ENCODE assay signal across 9 mouse cellular contexts in genomic region chr6:87597116-87597833, GRCm38 (mm10). TPM values are rescaled to one million over a fixed set of nuclear protein-coding genes. Genes with fewer than 3 reads are reported as not detected.
DNase-seq lines count a peak whose midpoint lies in the region; ATAC-seq and TF ChIP-seq lines count a peak whose summit lies in the region.
"Had no signal": no experiment of that assay in that cellular context is flagged by ENCODE, and none has a peak within 500 bp of the region (broad histone marks: within the 10 kb centered on the region; RNA-seq: fewer than 3 reads in every experiment).

No protein-coding gene starts in this region.

- no peaks in the 10 kb centered on the region for H3K36me3 ChIP-seq in hindbrain, embryonic 14.5 days (replicated peaks; ENCODE audit: control insufficient read depth, insufficient read depth)
- no peaks in the 10 kb centered on the region for H3K36me3 ChIP-seq in midbrain, embryonic 12.5 days
- H3K36me3 ChIP-seq in intestine, postnatal 0 days (ENCODE audit: control insufficient read depth, insufficient read depth), result no peaks in the 10 kb centered on the region
- H3K36me3 ChIP-seq: G1E had no signal

- H3K9me3 ChIP-seq in hindbrain, embryonic 14.5 days (ENCODE audit: control insufficient read depth, low read length), result no peaks in the 10 kb centered on the region
- H3K9me3 ChIP-seq in midbrain, embryonic 12.5 days, result no peaks in the 10 kb centered on the region
- H3K9me3 ChIP-seq in intestine, postnatal 0 days (ENCODE audit: control insufficient read depth), result no peaks in the 10 kb centered on the region
- H3K9me3 ChIP-seq: G1E had no signal

- DNase-seq in layer of hippocampus, postnatal 14 days (ENCODE audit: low spot score in 2 of 2), result peak; percentile 12 to 35
- no peak for DNase-seq in layer of hippocampus, adult 11-12 months (ENCODE audit: low spot score)
- peak; percentile 54 for DNase-seq in hindbrain, embryonic 14.5 days (ENCODE audit: low spot score)
- no peak for DNase-seq in left cerebral cortex, adult 18-20 months (ENCODE audit: low spot score in 2 of 2)

- H3K4me2 ChIP-seq in hindbrain, embryonic 14.5 days (replicated peaks), result no peak overlapping the region
- H3K4me2 ChIP-seq in midbrain, embryonic 12.5 days (replicated peaks), result no peak overlapping the region
- no peak overlapping the region for H3K4me2 ChIP-seq in intestine, postnatal 0 days (replicated peaks; ENCODE audit: low read depth)

- ATAC-seq in common myeloid progenitor, adult 5-6 weeks (replicated peaks; ENCODE audit: low read depth, poor library complexity, severe bottlenecking), result 0 out of 2 replicates have a peak, but pooled peaks have one; percentile 32
- peak; percentile 84 for ATAC-seq in hindbrain, embryonic 14.5 days (ENCODE audit: low FRiP score)
- ATAC-seq in midbrain, embryonic 12.5 days (ENCODE audit: low FRiP score, low read depth), result peak; percentile 74
- no peak for ATAC-seq in frontal cortex, adult (ENCODE audit: low TSS enrichment)
- ATAC-seq in intestine, postnatal 0 days, result no peak

- H3K4me1 ChIP-seq in hindbrain, embryonic 14.5 days (replicated peaks; ENCODE audit: control insufficient read depth, insufficient read depth, low read length), result no peaks in the 10 kb centered on the region
- H3K4me1 ChIP-seq in midbrain, embryonic 12.5 days, result peaks cover 17% of the 10 kb centered on the region
- H3K4me1 ChIP-seq in intestine, postnatal 0 days (replicated peaks; ENCODE audit: control insufficient read depth, insufficient read depth, low read length), result no peaks in the 10 kb centered on the region

- no peak overlapping the region for H3K27ac ChIP-seq in hindbrain, embryonic 14.5 days
- H3K27ac ChIP-seq in midbrain, embryonic 12.5 days (replicated peaks), result peak overlapping the region; percentile 39
- no peak overlapping the region for H3K27ac ChIP-seq in intestine, postnatal 0 days (ENCODE audit: low read depth, low read length)

- WGBS in hindbrain, embryonic 14.5 days, result 31% methylated on average over 10 of the region's 10 CpGs
- 34% methylated on average over 10 of the region's 10 CpGs for WGBS in midbrain, embryonic 12.5 days
- 59% methylated on average over 10 of the region's 10 CpGs for WGBS in intestine, postnatal 0 days

- H3K4me3 ChIP-seq in hindbrain, embryonic 14.5 days (replicated peaks; ENCODE audit: low read length), result no peak overlapping the region
- no peak overlapping the region for H3K4me3 ChIP-seq in midbrain, embryonic 12.5 days
- no peak overlapping the region for H3K4me3 ChIP-seq in intestine, postnatal 0 days (ENCODE audit: low read depth, low read length)

- H3K9ac ChIP-seq in hindbrain, embryonic 14.5 days, result no peak overlapping the region
- no peak overlapping the region for H3K9ac ChIP-seq in midbrain, embryonic 12.5 days (replicated peaks)
- H3K9ac ChIP-seq in intestine, postnatal 0 days (ENCODE audit: low read depth, low read length), result no peak overlapping the region

- TF ChIP-seq CTCF in intestine, postnatal 0 days (IDR thresholded peaks at IDR 0.05; ENCODE audit: low read depth), result no peak

- H3K27me3 ChIP-seq in hindbrain, embryonic 14.5 days (ENCODE audit: control insufficient read depth, insufficient read depth, low read length), result no peaks in the 10 kb centered on the region
- no peaks in the 10 kb centered on the region for H3K27me3 ChIP-seq in midbrain, embryonic 12.5 days
- no peaks in the 10 kb centered on the region for H3K27me3 ChIP-seq in intestine, postnatal 0 days (replicated peaks; ENCODE audit: control insufficient read depth, insufficient read depth, low read length)

RNA-seq across cellular contexts. Expression of gene Prokr1, which starts 6.7 kb away (rescaled TPM):
- under 1 TPM; 0.48 to 0.55 TPM for total RNA-seq in layer of hippocampus, postnatal 14 days (2021)
- total RNA-seq in common myeloid progenitor, adult 5-6 weeks (2017), result 0.46 TPM in 1 of 2 replicates, not detected in the other
- polyA plus RNA-seq in hindbrain, embryonic 14.5 days (2014; fragmentation: Nextera tagmentation; extraction: Ambion mirVana), result 1.7 and 2.7 TPM in 2 replicates
- 3.0 and 3.4 TPM in 2 replicates for polyA plus RNA-seq in midbrain, embryonic 12.5 days (2016; fragmentation: Nextera tagmentation; extraction: Ambion mirVana)
- under 1 TPM; 0.14 to 0.46 TPM for total RNA-seq in left cerebral cortex, adult 18-20 months (2021)
- 0.63 and 1.0 TPM in 2 replicates for polyA plus RNA-seq in intestine, postnatal 0 days (2015; fragmentation: Nextera tagmentation; extraction: Ambion mirVana)

Comparison
In these comparisons a context has a peak if more than half of its experiments do, and no peak if none do; other contexts are left out.
1. DNase-seq: peak in layer of hippocampus, postnatal 14 days (2 of 2) and hindbrain, embryonic 14.5 days (single experiment); none in layer of hippocampus, adult 11-12 months (single experiment) and left cerebral cortex, adult 18-20 months (0 of 2).
2. ATAC-seq: peak in common myeloid progenitor, adult 5-6 weeks (single experiment), hindbrain, embryonic 14.5 days (single experiment) and midbrain, embryonic 12.5 days (single experiment); none in frontal cortex, adult (single experiment) and intestine, postnatal 0 days (single experiment).